Mouse (Mus musculus): ENCODE results near the gene Polg2. TPM values are rescaled to one million over a fixed set of nuclear protein-coding genes. Genes with fewer than 3 reads are reported as not detected.
A peak's percentile ranks its signal among the peaks of the same experiment; 100 is the strongest.

The Polg2 gene
- polyA plus RNA-seq, 1 experiment from 2014 or later: 9.0 TPM

DNA sequence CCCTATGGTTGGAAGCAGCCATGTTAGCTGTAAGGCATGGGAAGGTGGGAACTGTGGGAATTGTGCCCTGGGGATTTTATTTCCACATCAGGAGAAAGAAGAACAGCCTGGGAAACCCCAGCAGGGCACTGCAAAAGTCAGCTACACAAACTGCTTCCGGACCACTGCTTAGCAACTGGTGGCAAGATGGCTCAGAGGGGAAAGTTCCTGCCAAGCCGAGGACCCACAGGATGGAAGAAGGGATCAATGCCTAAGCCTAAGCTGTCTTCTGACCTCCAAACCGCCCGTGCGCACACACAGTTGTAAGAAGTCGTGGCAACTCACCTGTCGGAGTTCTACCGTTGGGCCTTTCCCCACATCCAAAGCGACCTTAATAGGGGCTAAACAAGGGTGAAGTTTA, 6.3 kb downstream of the Polg2 start:
- no peak overlapping the region for H3K27ac ChIP-seq (ENCODE audit: low read length)
- H3K36me3 ChIP-seq (ENCODE audit: insufficient read depth, low read length): peaks cover 33% of the 10 kb centered on the region; the same call in 1 of the 2 replicates
- 93% methylated on average over 9 of the region's 9 CpGs for WGBS

DNA sequence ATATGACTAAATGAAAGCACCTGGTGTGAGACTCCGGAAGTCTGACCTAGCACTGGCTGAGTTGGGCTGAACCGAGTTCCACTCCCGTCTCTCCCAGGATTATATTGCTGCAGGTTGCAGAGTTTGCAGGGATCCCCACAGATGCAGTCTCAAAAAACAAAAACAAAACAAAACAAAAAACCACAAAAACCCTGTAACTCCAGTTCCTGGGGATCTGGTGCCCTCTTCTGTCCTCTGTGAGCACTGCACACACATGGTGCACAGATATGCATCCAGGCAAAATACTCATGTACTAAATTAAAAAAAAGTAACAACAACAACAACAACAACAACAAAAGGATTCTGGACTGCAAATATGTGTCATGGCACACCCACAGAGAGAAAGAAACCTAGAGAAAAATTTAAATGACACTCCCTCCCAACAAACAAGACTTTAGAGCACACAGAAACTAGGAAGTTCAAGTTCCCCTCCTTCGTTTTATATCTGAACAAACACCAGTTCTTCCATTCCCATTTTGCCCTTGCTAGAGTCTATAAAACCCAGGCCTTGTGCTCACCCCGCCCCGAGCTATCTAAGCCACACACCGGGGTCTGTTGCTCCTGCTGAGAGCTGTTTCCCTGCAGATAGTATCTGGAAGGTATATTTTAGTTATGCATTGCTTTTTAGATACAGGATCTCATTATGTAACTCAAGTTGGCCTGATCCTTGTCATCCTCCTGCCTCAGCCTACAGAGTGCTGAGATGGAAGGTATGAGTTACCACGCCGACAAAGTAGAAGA, 9.0 kb downstream of the Polg2 start:
- TF ChIP-seq EP300 (IDR thresholded peaks at IDR 0.05) (no peak), CTCF (IDR thresholded peaks at IDR 0.05) (peak; percentile 67)
- Histone ChIP-seq H3K9ac (replicated peaks; ENCODE audit: low read depth) (no peak overlapping the region), H3K9me3 (ENCODE audit: low read length) (no peaks in the 10 kb centered on the region), H3K4me3 (ENCODE audit: low read depth, low read length) (no peak overlapping the region), H3K4me2 (replicated peaks; ENCODE audit: low read depth, low read length) (no peak overlapping the region), H3K27me3 (replicated peaks; ENCODE audit: insufficient read depth, low read length) (no peaks in the 10 kb centered on the region), H3K36me3 (ENCODE audit: insufficient read depth, low read length) (peaks cover 37% of the 10 kb centered on the region; the same call in 1 of the 2 replicates), H3K4me1 (ENCODE audit: insufficient read depth, low read depth, low read length) (no peaks in the 10 kb centered on the region), H3K27ac (ENCODE audit: low read length) (no peak overlapping the region)
- 96% methylated on average over 9 of the region's 9 CpGs for WGBS
- no peak for ATAC-seq
- DNase-seq (ENCODE audit: low spot score): no peak

More for the DNA sequence above, 6.3 kb downstream of the Polg2 start:
- DNase-seq (ENCODE audit: low spot score): no peak
- Histone ChIP-seq H3K4me1 (ENCODE audit: insufficient read depth, low read depth, low read length) (no peaks in the 10 kb centered on the region), H3K9me3 (ENCODE audit: low read length) (no peaks in the 10 kb centered on the region), H3K4me3 (ENCODE audit: low read depth, low read length) (no peak overlapping the region), H3K4me2 (replicated peaks; ENCODE audit: low read depth, low read length) (no peak overlapping the region), H3K27me3 (replicated peaks; ENCODE audit: insufficient read depth, low read length) (no peaks in the 10 kb centered on the region), H3K9ac (replicated peaks; ENCODE audit: low read depth) (no peak overlapping the region)
- TF ChIP-seq EP300 (IDR thresholded peaks at IDR 0.05) (no peak), CTCF (IDR thresholded peaks at IDR 0.05) (no peak)
- no peak for ATAC-seq

DNA sequence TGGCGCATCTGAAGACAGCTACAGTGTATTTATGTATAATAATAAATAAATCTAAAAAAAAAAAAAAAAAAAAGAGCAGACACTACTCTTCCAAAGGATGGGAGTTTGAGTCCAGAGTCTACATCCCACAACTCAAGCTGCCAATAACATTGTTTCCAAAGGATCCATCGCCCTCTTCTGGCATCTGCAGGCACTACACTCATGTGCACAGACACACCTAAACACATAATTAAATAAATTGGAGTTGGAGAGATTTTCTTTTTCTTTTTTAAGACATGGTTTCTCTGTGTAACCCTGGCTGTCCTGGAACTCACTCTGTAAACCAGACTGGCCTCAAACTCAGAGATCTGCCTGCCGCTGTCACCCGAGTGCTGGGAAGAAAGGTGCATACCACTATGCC, 11.8 kb downstream of the Polg2 start:
- DNase-seq (ENCODE audit: low spot score): no peak
- ATAC-seq: no peak
- 94% methylated on average over 4 of the region's 4 CpGs for WGBS
- peaks cover 23% of the 10 kb centered on the region; the same call in 1 of the 2 replicates for H3K36me3 ChIP-seq (ENCODE audit: insufficient read depth, low read length)
- no peaks in the 10 kb centered on the region for H3K9me3 ChIP-seq (ENCODE audit: low read length)
- no peaks in the 10 kb centered on the region for H3K27me3 ChIP-seq (replicated peaks; ENCODE audit: insufficient read depth, low read length)
- H3K4me2 ChIP-seq (replicated peaks; ENCODE audit: low read depth, low read length): no peak overlapping the region
- no peak overlapping the region for H3K9ac ChIP-seq (replicated peaks; ENCODE audit: low read depth)
- H3K27ac ChIP-seq (ENCODE audit: low read length): no peak overlapping the region
- TF ChIP-seq CTCF (IDR thresholded peaks at IDR 0.05) (peak; percentile 30; the same call in 1 of the 2 replicates), EP300 (IDR thresholded peaks at IDR 0.05) (no peak)
- no peaks in the 10 kb centered on the region for H3K4me1 ChIP-seq (ENCODE audit: insufficient read depth, low read depth, low read length)
- no peak overlapping the region for H3K4me3 ChIP-seq (ENCODE audit: low read depth, low read length)

DNA sequence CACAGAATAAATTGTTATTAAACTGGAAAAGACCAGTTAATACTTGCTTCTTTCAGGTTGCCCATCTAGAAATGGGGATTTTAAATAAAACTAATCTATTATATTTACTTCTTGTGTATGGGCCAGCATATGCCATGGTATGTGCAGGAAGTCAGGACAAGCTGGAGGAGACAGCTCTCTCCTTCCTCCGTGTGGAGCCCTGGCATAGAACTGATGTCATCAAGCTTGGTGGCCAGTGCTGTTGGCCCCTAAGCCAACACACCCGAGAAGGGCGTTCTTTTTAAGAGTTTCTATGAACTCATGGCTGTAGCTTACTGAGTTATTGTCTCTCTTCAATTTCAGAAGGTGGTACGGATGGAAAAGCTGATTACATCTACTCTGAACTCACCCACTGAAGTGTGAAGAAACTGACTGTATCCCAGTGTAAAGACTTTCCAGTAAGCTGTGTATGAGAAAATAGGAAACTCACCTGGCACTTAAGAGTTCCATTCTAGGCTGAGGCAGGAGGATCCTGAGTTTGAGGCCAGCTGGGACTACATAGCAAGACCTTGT, 12.7 kb downstream of the Polg2 start:
- Histone ChIP-seq H3K36me3 (ENCODE audit: insufficient read depth, low read length) (peaks cover 17% of the 10 kb centered on the region; the same call in 1 of the 2 replicates), H3K4me1 (ENCODE audit: insufficient read depth, low read depth, low read length) (peaks cover 6% of the 10 kb centered on the region; the same call in 1 of the 2 replicates), H3K9ac (replicated peaks; ENCODE audit: low read depth) (no peak overlapping the region), H3K4me2 (replicated peaks; ENCODE audit: low read depth, low read length) (no peak overlapping the region), H3K4me3 (ENCODE audit: low read depth, low read length) (no peak overlapping the region), H3K27ac (ENCODE audit: low read length) (no peak overlapping the region), H3K9me3 (ENCODE audit: low read length) (no peaks in the 10 kb centered on the region), H3K27me3 (replicated peaks; ENCODE audit: insufficient read depth, low read length) (no peaks in the 10 kb centered on the region)
- 87% methylated on average over 4 of the region's 4 CpGs for WGBS
- DNase-seq (ENCODE audit: low spot score): no peak
- TF ChIP-seq CTCF (IDR thresholded peaks at IDR 0.05) (no peak), EP300 (IDR thresholded peaks at IDR 0.05) (no peak)
- ATAC-seq: no peak

DNA sequence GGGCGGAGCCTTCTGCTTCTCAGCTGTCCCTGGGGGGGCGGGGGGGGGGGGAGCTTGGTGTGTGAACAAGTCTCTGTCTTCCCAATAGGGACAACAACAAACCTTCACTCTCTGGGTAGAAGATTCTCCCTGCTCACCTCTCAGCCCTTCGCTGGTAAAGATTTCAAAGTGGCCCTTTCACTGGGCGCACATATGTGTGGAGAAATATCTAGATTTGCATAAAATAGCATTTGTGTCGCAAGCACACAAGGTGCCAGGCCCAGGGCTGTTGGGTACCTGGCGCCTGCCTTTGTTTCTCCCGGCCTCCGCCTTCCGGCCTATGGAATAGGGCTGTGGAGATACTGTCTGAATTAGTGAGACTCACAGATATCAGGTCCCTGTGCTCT, 16.5 kb downstream of the Polg2 start:
- no peaks in the 10 kb centered on the region for H3K27me3 ChIP-seq (replicated peaks; ENCODE audit: insufficient read depth, low read length)
- H3K4me2 ChIP-seq (replicated peaks; ENCODE audit: low read depth, low read length): no peak overlapping the region
- peaks cover 1% of the 10 kb centered on the region; the same call in 1 of the 2 replicates for H3K36me3 ChIP-seq (ENCODE audit: insufficient read depth, low read length)
- H3K4me1 ChIP-seq (ENCODE audit: insufficient read depth, low read depth, low read length): peaks cover 6% of the 10 kb centered on the region; the same call in 1 of the 2 replicates
- no peaks in the 10 kb centered on the region for H3K9me3 ChIP-seq (ENCODE audit: low read length)
- peak overlapping the region; percentile 77 for H3K27ac ChIP-seq (ENCODE audit: low read length)
- no peak overlapping the region for H3K9ac ChIP-seq (replicated peaks; ENCODE audit: low read depth)
- TF ChIP-seq EP300 (IDR thresholded peaks at IDR 0.05) (no peak), CTCF (IDR thresholded peaks at IDR 0.05) (no peak)
- H3K4me3 ChIP-seq (ENCODE audit: low read depth, low read length): no peak overlapping the region
- ATAC-seq (no peak), DNase-seq (ENCODE audit: low spot score) (no peak)
- 65% methylated on average over 9 of the region's 9 CpGs for WGBS

DNA sequence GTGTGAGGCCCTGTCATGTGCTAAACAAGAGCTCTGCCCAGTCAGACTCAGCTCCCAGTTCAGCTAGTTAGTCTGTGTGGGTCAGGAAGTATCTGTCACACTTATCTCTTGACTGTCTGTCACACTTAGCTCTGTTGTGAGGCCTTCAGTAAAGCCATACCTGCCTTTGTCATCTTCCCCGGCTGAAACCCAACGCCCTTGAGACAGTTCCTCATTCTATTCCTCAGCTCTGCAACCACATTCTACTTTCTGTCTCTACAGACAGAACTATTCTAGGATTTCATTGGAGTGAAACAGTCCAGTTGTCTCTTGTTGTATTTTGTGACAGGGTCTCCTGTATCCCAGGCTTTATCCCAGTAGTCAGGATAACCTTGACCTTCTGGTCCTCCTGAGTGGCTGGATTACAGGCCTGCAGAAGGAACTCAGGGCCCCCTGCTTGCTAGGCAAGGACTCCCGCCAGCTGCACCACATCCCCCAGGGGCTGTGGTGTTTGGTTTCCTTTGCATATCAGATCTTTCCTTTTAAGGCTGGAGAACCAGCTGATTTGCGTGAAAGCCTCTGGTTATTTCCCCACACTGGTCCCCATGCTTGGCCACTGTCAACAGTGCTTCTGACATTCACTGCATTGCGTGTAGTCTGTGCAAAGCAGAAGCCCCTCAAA, 17.1 kb downstream of the Polg2 start:
- no peak overlapping the region for H3K9ac ChIP-seq (replicated peaks; ENCODE audit: low read depth)
- peak overlapping the region; percentile 77 for H3K27ac ChIP-seq (ENCODE audit: low read length)
- H3K27me3 ChIP-seq (replicated peaks; ENCODE audit: insufficient read depth, low read length): no peaks in the 10 kb centered on the region
- ATAC-seq (peak; percentile 92), DNase-seq (ENCODE audit: low spot score) (peak; percentile 91)
- H3K36me3 ChIP-seq (ENCODE audit: insufficient read depth, low read length): no peaks in the 10 kb centered on the region
- H3K4me2 ChIP-seq (replicated peaks; ENCODE audit: low read depth, low read length): no peak overlapping the region
- H3K4me3 ChIP-seq (ENCODE audit: low read depth, low read length): no peak overlapping the region
- TF ChIP-seq EP300 (IDR thresholded peaks at IDR 0.05): no peak
- no peak for TF ChIP-seq CTCF (IDR thresholded peaks at IDR 0.05)
- 32% methylated on average over 5 of the region's 5 CpGs for WGBS
- H3K4me1 ChIP-seq (ENCODE audit: insufficient read depth, low read depth, low read length): peaks cover 6% of the 10 kb centered on the region; the same call in 1 of the 2 replicates
- no peaks in the 10 kb centered on the region for H3K9me3 ChIP-seq (ENCODE audit: low read length)
